Mouse (Mus musculus) forebrain, embryonic 13.5 days (tissue): ENCODE measurements around the gene Swi5. TPM values are rescaled to one million over a fixed set of nuclear protein-coding genes. Genes with fewer than 3 reads are reported as not detected.
"Not testable (repeated sequence)": the region's sequence is repeated elsewhere in the genome, so short reads cannot be mapped to it uniquely, and the experiment has no call there.

Experiments
- ATAC-seq: fragments of 200-750 bp; cut with Nextera tagmentation; 2 replicates; pipeline ENCODE4 v1.8.0; 2017
- H3K27ac ChIP-seq: fragments of 300-500 bp; sonication (generic); 2 replicates; pipeline ENCODE4 v1.5.1; 2015; ENCODE audit warnings: inconsistent platforms, mild to moderate bottlenecking, moderate library complexity
- H3K27me3 ChIP-seq: fragments of 300-500 bp; sonication (generic); 2 replicates; pipeline ENCODE4 v1.6.1; 2015; ENCODE audit warnings: mild to moderate bottlenecking, inconsistent platforms
- H3K36me3 ChIP-seq: fragments of 300-500 bp; sonication (generic); 2 replicates; pipeline ENCODE4 v1.6.1; 2015; ENCODE audit warnings: mild to moderate bottlenecking, inconsistent platforms; ENCODE audit not compliant: poor library complexity, severe bottlenecking
- H3K4me1 ChIP-seq: fragments of 300-500 bp; sonication (generic); 2 replicates; pipeline ENCODE4 v1.6.1; 2015; ENCODE audit warnings: inconsistent platforms
- H3K4me2 ChIP-seq: fragments of 300-500 bp; sonication (generic); 2 replicates; pipeline ENCODE4 v1.6.1; 2015; ENCODE audit warnings: inconsistent platforms, mild to moderate bottlenecking, moderate library complexity
- H3K4me3 ChIP-seq: fragments of 300-500 bp; sonication (generic); 2 replicates; pipeline ENCODE4 v1.5.1; 2015; ENCODE audit warnings: mild to moderate bottlenecking, inconsistent platforms
- H3K9ac ChIP-seq: fragments of 300-500 bp; sonication (generic); 2 replicates; pipeline ENCODE4 v1.6.1; 2015; ENCODE audit warnings: mild to moderate bottlenecking, inconsistent platforms
- H3K9me3 ChIP-seq: fragments of 300-500 bp; sonication (generic); replicated peaks from 2 replicates; pipeline ENCODE4 v1.6.1; 2016; ENCODE audit warnings: inconsistent platforms
- WGBS: fragments of 180-500 bp; shearing (Covaris S2); methylation state at CpG from one replicate; pipeline ENCODE4 v1.1.7; 2015; 5-methylcytosine and 5-hydroxymethylcytosine counted together
- polyA plus RNA-seq: library from polyadenylated mRNA; unstranded; fragments of >200 nt; fragmentation: Nextera tagmentation; extraction: Ambion mirVana; gene quantifications from 2 replicates; pipeline ENCODE4 v1.2.1, GENCODE M21; 2015

The Swi5 gene
- polyA plus RNA-seq, 1 experiment from 2014 or later, result 470 TPM

GRCm38 (mm10) chr2:32308870-32309568, 21.1 kb upstream of the Swi5 start:
- Histone ChIP-seq H3K36me3 (peaks cover 62% of the 10 kb centered on the region), H3K4me2 (no peak overlapping the region)
- 91% methylated on average over 16 of the region's 16 CpGs for WGBS

GRCm38 (mm10) chr2:32307941-32308760, 20.3 kb upstream of the Swi5 start:
- H3K4me3 ChIP-seq, result no peak overlapping the region
- peaks cover 18% of the 10 kb centered on the region for H3K4me1 ChIP-seq
- H3K27ac ChIP-seq, result no peak overlapping the region
- peaks cover 17% of the 10 kb centered on the region for H3K27me3 ChIP-seq
- peaks cover 71% of the 10 kb centered on the region for H3K36me3 ChIP-seq
- ATAC-seq, result no peak; the same call in 1 of the 2 replicates
- no peaks in the 10 kb centered on the region for H3K9me3 ChIP-seq
- no peak overlapping the region for H3K4me2 ChIP-seq
- no peak overlapping the region for H3K9ac ChIP-seq
- 44% methylated on average over 8 of the region's 8 CpGs for WGBS

More at GRCm38 (mm10) chr2:32308870-32309568, 21.1 kb upstream of the Swi5 start:
- no peak overlapping the region for H3K27ac ChIP-seq
- no peak overlapping the region for H3K9ac ChIP-seq
- no peak overlapping the region for H3K4me3 ChIP-seq
- ATAC-seq, result no peak
- H3K27me3 ChIP-seq, result peaks cover 20% of the 10 kb centered on the region
- H3K4me1 ChIP-seq, result peaks cover 18% of the 10 kb centered on the region
- H3K9me3 ChIP-seq, result no peaks in the 10 kb centered on the region

GRCm38 (mm10) chr2:32307247-32307798, 19.4 kb upstream of the Swi5 start:
- H3K4me3 ChIP-seq, result no peak overlapping the region
- no peak overlapping the region for H3K4me2 ChIP-seq
- H3K36me3 ChIP-seq, result peaks cover 79% of the 10 kb centered on the region
- H3K27me3 ChIP-seq, result peaks cover 10% of the 10 kb centered on the region
- H3K9ac ChIP-seq, result no peak overlapping the region
- H3K27ac ChIP-seq, result no peak overlapping the region
- peaks cover 14% of the 10 kb centered on the region for H3K4me1 ChIP-seq
- 89% methylated on average over 6 of the region's 6 CpGs for WGBS
- ATAC-seq, result no peak
- no peaks in the 10 kb centered on the region for H3K9me3 ChIP-seq

- no peak for ATAC-seq
- Histone ChIP-seq H3K4me2 (no peak overlapping the region), H3K27ac (no peak overlapping the region), H3K9ac (no peak overlapping the region), H3K27me3 (0 out of 2 replicates have a peak, but pooled peaks cover 5% of the 10 kb centered on the region), H3K4me1 (peaks cover 3% of the 10 kb centered on the region), H3K9me3 (no peaks in the 10 kb centered on the region), H3K4me3 (no peak overlapping the region), H3K36me3 (peaks cover 90% of the 10 kb centered on the region)
- 85% methylated on average over 9 of the region's 9 CpGs for WGBS
Observed at GRCm38 (mm10) chr2:32306176-32306575, 18.3 kb upstream of the Swi5 start.

GRCm38 (mm10) chr2:32305668-32306067, 17.8 kb upstream of the Swi5 start:
- H3K27me3 ChIP-seq, result 0 out of 2 replicates have a peak, but pooled peaks cover 4% of the 10 kb centered on the region
- no peak for ATAC-seq
- H3K9ac ChIP-seq, result no peak overlapping the region
- H3K4me2 ChIP-seq, result no peak overlapping the region
- H3K9me3 ChIP-seq, result no peaks in the 10 kb centered on the region
- peaks cover 94% of the 10 kb centered on the region for H3K36me3 ChIP-seq
- H3K27ac ChIP-seq, result no peak overlapping the region
- WGBS, result 89% methylated on average over 5 of the region's 5 CpGs
- no peaks in the 10 kb centered on the region for H3K4me1 ChIP-seq
- H3K4me3 ChIP-seq, result no peak overlapping the region

- H3K4me3 ChIP-seq, result no peak overlapping the region
- no peak overlapping the region for H3K27ac ChIP-seq
- no peaks in the 10 kb centered on the region for H3K9me3 ChIP-seq
- peaks cover 93% of the 10 kb centered on the region for H3K36me3 ChIP-seq
- WGBS, result 53% methylated on average over 8 of the region's 8 CpGs
- H3K4me1 ChIP-seq, result no peaks in the 10 kb centered on the region
- no peak overlapping the region for H3K9ac ChIP-seq
- no peak overlapping the region for H3K4me2 ChIP-seq
- H3K27me3 ChIP-seq, result no peaks in the 10 kb centered on the region
- ATAC-seq, result peak; percentile 48
Observed at GRCm38 (mm10) chr2:32304145-32304832, 16.4 kb upstream of the Swi5 start.

- Histone ChIP-seq H3K27ac (no peak overlapping the region), H3K4me1 (no peaks in the 10 kb centered on the region), H3K9me3 (no peaks in the 10 kb centered on the region), H3K4me3 (no peak overlapping the region), H3K4me2 (no peak overlapping the region), H3K9ac (no peak overlapping the region), H3K27me3 (no peaks in the 10 kb centered on the region), H3K36me3 (peaks cover 97% of the 10 kb centered on the region)
- WGBS, result 90% methylated on average over 10 of the region's 10 CpGs
- ATAC-seq, result no peak
Observed at GRCm38 (mm10) chr2:32302952-32303351, 15.1 kb upstream of the Swi5 start.

- Histone ChIP-seq H3K9ac (no peak overlapping the region), H3K4me3 (no peak overlapping the region), H3K27me3 (no peaks in the 10 kb centered on the region), H3K4me2 (no peak overlapping the region), H3K4me1 (no peaks in the 10 kb centered on the region), H3K27ac (no peak overlapping the region), H3K36me3 (peaks cover 88% of the 10 kb centered on the region), H3K9me3 (no peaks in the 10 kb centered on the region)
- no peak for ATAC-seq
- WGBS, result 92% methylated on average over 4 of the region's 4 CpGs
Observed at GRCm38 (mm10) chr2:32299469-32299868, 11.6 kb upstream of the Swi5 start.

- 81% methylated on average over 2 of the region's 2 CpGs for WGBS
- H3K9me3 ChIP-seq, H3K4me2 ChIP-seq, ATAC-seq, H3K9ac ChIP-seq, H3K27ac ChIP-seq, H3K27me3 ChIP-seq, H3K4me1 ChIP-seq, H3K4me3 ChIP-seq: not testable (repeated sequence)
- peaks cover 64% of the 10 kb centered on the region for H3K36me3 ChIP-seq
Observed at GRCm38 (mm10) chr2:32295842-32296241, 8.0 kb upstream of the Swi5 start.

GRCm38 (mm10) chr2:32295285-32295684, 7.4 kb upstream of the Swi5 start:
- Histone ChIP-seq H3K4me3 (no peak overlapping the region), H3K4me1 (no peaks in the 10 kb centered on the region), H3K27ac (no peak overlapping the region), H3K4me2 (no peak overlapping the region), H3K36me3 (peaks cover 61% of the 10 kb centered on the region), H3K9me3 (no peaks in the 10 kb centered on the region), H3K27me3 (no peaks in the 10 kb centered on the region), H3K9ac (no peak overlapping the region)
- WGBS, result 86% methylated on average over 3 of the region's 3 CpGs
- no peak for ATAC-seq

GRCm38 (mm10) chr2:32294348-32294747, 6.5 kb upstream of the Swi5 start:
- H3K9me3 ChIP-seq, result no peaks in the 10 kb centered on the region
- no peak overlapping the region for H3K27ac ChIP-seq
- H3K4me1 ChIP-seq, result peaks cover 2% of the 10 kb centered on the region
- no peak overlapping the region for H3K4me2 ChIP-seq
- no peak for ATAC-seq
- no peak overlapping the region for H3K4me3 ChIP-seq
- no peak overlapping the region for H3K9ac ChIP-seq
- no peaks in the 10 kb centered on the region for H3K27me3 ChIP-seq
- H3K36me3 ChIP-seq, result peaks cover 51% of the 10 kb centered on the region
- WGBS, result 89% methylated on average over 8 of the region's 8 CpGs

- Histone ChIP-seq H3K4me3 (peak overlapping the region; percentile 82; the same call in 1 of the 2 replicates), H3K36me3 (peaks cover 24% of the 10 kb centered on the region), H3K27ac (no peak overlapping the region), H3K4me1 (peaks cover 22% of the 10 kb centered on the region), H3K9me3 (no peaks in the 10 kb centered on the region), H3K9ac (no peak overlapping the region), H3K27me3 (no peaks in the 10 kb centered on the region), H3K4me2 (peak overlapping the region; percentile 79; the same call in 1 of the 2 replicates)
- no peak for ATAC-seq
Observed at GRCm38 (mm10) chr2:32289578-32289977, 1.7 kb upstream of the Swi5 start.
